Comparison of ENCODE assay signal across 8 mouse cellular contexts in genomic region chr12:114012860-114013259, GRCm38 (mm10).
DNase-seq lines count a peak whose midpoint lies in the region; ATAC-seq and TF ChIP-seq lines count a peak whose summit lies in the region.
"Not testable (repeated sequence)": the region's sequence is repeated elsewhere in the genome, so short reads cannot be mapped to it uniquely, and the experiment has no call there.

No protein-coding gene starts in this region.

- peak; percentile 25 for DNase-seq in CH12.LX (ENCODE audit: extremely low read depth)
- peak; percentile 84 for DNase-seq in adrenal gland, postnatal 10 days
- DNase-seq in embryo, embryonic 10 days (ENCODE audit: low spot score) = peak; percentile 17
- DNase-seq in heart, postnatal 10 days = peak; percentile 40 to 66
- peak; percentile 86 to 93 for DNase-seq in kidney, postnatal 25 days
- DNase-seq in lung, embryonic 14.5 days = peak; percentile 7
- peak; percentile 2 for DNase-seq in retina, embryonic 14.5 days (ENCODE audit: low spot score)
- DNase-seq in thymus, postnatal 0 days (ENCODE audit: low spot score) = peak; percentile 56

- WGBS in lung, embryonic 14.5 days = 22% methylated on average over 4 of the region's 4 CpGs

- H3K79me2 ChIP-seq in CH12.LX (replicated peaks; ENCODE audit: control insufficient read depth, extremely low read depth, insufficient read depth, poor library complexity, severe bottlenecking) = not testable (repeated sequence)

- H3K27me3 ChIP-seq in CH12.LX (replicated peaks); lung, embryonic 14.5 days (ENCODE audit: insufficient read depth, low read length): not testable (repeated sequence)

- H3K4me1 ChIP-seq in CH12.LX (ENCODE audit: control insufficient read depth in 1 of 2, insufficient read depth in 2 of 2); lung, embryonic 14.5 days (ENCODE audit: insufficient read depth): not testable (repeated sequence)

- not testable (repeated sequence) for TF ChIP-seq EP300 in CH12.LX (IDR thresholded peaks at IDR 0.05; ENCODE audit: low read length)

- H3K36me3 ChIP-seq in CH12.LX (replicated peaks in 1 of 2; ENCODE audit: control insufficient read depth in 1 of 2, insufficient read depth in 1 of 2, low read length in 1 of 2); lung, embryonic 14.5 days (ENCODE audit: insufficient read depth): not testable (repeated sequence)

- not testable (repeated sequence) for H3K4me2 ChIP-seq in CH12.LX (ENCODE audit: insufficient read depth, low read depth, poor library complexity, severe bottlenecking); lung, embryonic 14.5 days

- not testable (repeated sequence) for H3K9me3 ChIP-seq in CH12.LX (replicated peaks; ENCODE audit: low read length); lung, embryonic 14.5 days (ENCODE audit: low read depth, low read length)

- H3K27ac ChIP-seq in CH12.LX (ENCODE audit: insufficient read depth, low read depth); lung, embryonic 14.5 days (ENCODE audit: low read depth): not testable (repeated sequence)

- in situ Hi-C loops in CH12.LX (cut with MboI; ENCODE audit: low pct_ligation_motif_present, low pct_unique_long_range_greater_than_20kb, low sequenced_read_pairs) = not testable (repeated sequence)

- not testable (repeated sequence) for ATAC-seq in lung, embryonic 14.5 days (ENCODE audit: insufficient read depth)

- not testable (repeated sequence) for TF ChIP-seq RAD21 in CH12.LX (IDR thresholded peaks at IDR 0.05; ENCODE audit: low read depth, low read length)

- TF ChIP-seq POLR2A in CH12.LX (IDR thresholded peaks at IDR 0.05; ENCODE audit: low read depth, low read length) = not testable (repeated sequence)

- intact Hi-C loops in heart, postnatal 10 days (cut with DNase I) = loop anchor here (5.0 kb wide), 1 partner anchor 71 kb away; no protein-coding TSS in a partner anchor

- peak; percentile 13 to 48; a peak in 2 of 4 replicates for TF ChIP-seq CTCF in CH12.LX (conservative IDR thresholded peaks at IDR 0.05 in 1 of 2, IDR thresholded peaks at IDR 0.05 in 1 of 2; ENCODE audit: low read depth in 2 of 2, low read length in 2 of 2)
- peak; percentile 42 for TF ChIP-seq CTCF in lung, embryonic 14.5 days (IDR thresholded peaks at IDR 0.05; ENCODE audit: low read depth)

- not testable (repeated sequence) for H3K4me3 ChIP-seq in CH12.LX (replicated peaks in 1 of 3; ENCODE audit: low read depth in 2 of 3, low read length in 2 of 3, poor library complexity in 1 of 3); lung, embryonic 14.5 days (ENCODE audit: low read depth, low read length)

- H3K9ac ChIP-seq in CH12.LX (ENCODE audit: insufficient read depth, low read depth); lung, embryonic 14.5 days: not testable (repeated sequence)

- dilution Hi-C loops in CH12.LX (cut with MboI; ENCODE audit: extremely low pct_ligation_motif_present, extremely low pct_unique_long_range_greater_than_20kb, low sequenced_read_pairs) = not testable (repeated sequence)

Comparison
In these comparisons a context has a peak if more than half of its experiments do, and no peak if none do; other contexts are left out.
1. DNase-seq: peak in every context shown above with its lines; median percentile 90 in kidney, postnatal 25 days; 84 in adrenal gland, postnatal 10 days; 56 in thymus, postnatal 0 days; 53 in heart, postnatal 10 days; 25 in CH12.LX; 17 in embryo, embryonic 10 days; 7 in lung, embryonic 14.5 days; 2 in retina, embryonic 14.5 days.